In the genomic region with DNA sequence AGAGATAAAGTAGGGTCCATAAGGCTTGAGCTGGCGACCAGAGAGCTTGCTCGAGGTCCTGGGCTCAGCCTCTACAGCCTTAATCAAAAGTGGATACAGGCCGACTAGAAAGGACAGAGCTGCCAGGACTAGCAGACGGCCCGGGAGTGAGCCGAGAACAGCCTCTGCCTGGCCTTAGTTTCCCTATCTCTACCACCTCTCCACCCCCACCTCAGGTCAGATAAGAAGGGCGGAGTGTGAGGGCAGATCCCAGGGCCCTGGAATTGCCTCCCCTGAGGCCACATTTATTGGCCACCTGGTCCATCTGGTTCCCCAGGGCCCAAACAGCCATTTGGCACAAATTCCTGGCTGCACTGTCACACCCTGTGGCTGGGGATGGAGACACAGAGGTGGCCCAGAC, we compare ENCODE assay signal across 1 mouse cellular context.
TF ChIP-seq lines count a peak whose summit lies in the region.

No protein-coding gene starts in this region.

TF ChIP-seq in MEL, 35 proteins besides CTCF, POLR2A, EP300 and RAD21:
- 0 out of 2 replicates have a peak, but pooled peaks have one; percentile 12 for TF ChIP-seq MAX (IDR thresholded peaks at IDR 0.05; ENCODE audit: low read length)
- peak; percentile 64 for TF ChIP-seq RCOR1 (IDR thresholded peaks at IDR 0.05; ENCODE audit: low read depth, low read length)
- no peak for TF ChIP-seq USF1 (IDR thresholded peaks at IDR 0.05; ENCODE audit: low read depth, low read length)
- 0 out of 2 replicates have a peak, but pooled peaks have one; percentile 34 for TF ChIP-seq MEF2A (IDR thresholded peaks at IDR 0.05; ENCODE audit: extremely low read depth, insufficient replicate concordance, low read depth, low read length, poor library complexity, severe bottlenecking)
- TF ChIP-seq SMC3 (IDR thresholded peaks at IDR 0.05; ENCODE audit: low read depth, low read length), result no peak
- TF ChIP-seq ZMIZ1 (IDR thresholded peaks at IDR 0.05; ENCODE audit: low read depth, low read length), result 0 out of 2 replicates have a peak, but pooled peaks have one; percentile 22
- TF ChIP-seq SIN3A (IDR thresholded peaks at IDR 0.05; ENCODE audit: low read length), result no peak; the same call in 1 of the 2 replicates
- TF ChIP-seq POLR2AphosphoS2 (IDR thresholded peaks at IDR 0.05; ENCODE audit: low read length), result peak; percentile 33; the same call in 1 of the 2 replicates
- peak; percentile 59 for TF ChIP-seq ETS1 (IDR thresholded peaks at IDR 0.05; ENCODE audit: low read depth, low read length)
- TF ChIP-seq TBP (IDR thresholded peaks at IDR 0.05; ENCODE audit: low read depth, low read length), result 0 out of 2 replicates have a peak, but pooled peaks have one; percentile 48
- peak; percentile 67 for TF ChIP-seq TCF12 (IDR thresholded peaks at IDR 0.05; ENCODE audit: low read depth, low read length)
- peak; percentile 52 for TF ChIP-seq NELFE (IDR thresholded peaks at IDR 0.05; ENCODE audit: low read depth, low read length)
- no peak for TF ChIP-seq ZC3H11A (IDR thresholded peaks at IDR 0.05; ENCODE audit: low read depth, low read length)
- 0 out of 2 replicates have a peak, but pooled peaks have one; percentile 9 for TF ChIP-seq MXI1 (IDR thresholded peaks at IDR 0.05; ENCODE audit: low read depth, low read length)
- TF ChIP-seq HCFC1 (IDR thresholded peaks at IDR 0.05; ENCODE audit: low read depth, low read length), result 0 out of 2 replicates have a peak, but pooled peaks have one; percentile 15
- TF ChIP-seq GATA1 (IDR thresholded peaks at IDR 0.05; ENCODE audit: low read depth, low read length), result peak; percentile 78
- TF ChIP-seq MAFK (IDR thresholded peaks at IDR 0.05; ENCODE audit: borderline replicate concordance, low read depth, low read length), result no peak
- no peak for TF ChIP-seq E2F4 (IDR thresholded peaks at IDR 0.05; ENCODE audit: borderline replicate concordance, low read depth, low read length)
TF ChIP-seq in MEL: peak in this region for 12.
